Mouse (Mus musculus) liver, embryonic 14.5 days (tissue): ENCODE measurements at regions not wholly inside any gene's neighbourhood (a gene's known extent, or its start where the extent isn't known, plus 50 kb on each side); places are given as distances from the start of the nearest gene placed in this dataset.

Experiments used
- ATAC-seq: fragments of 200-750 bp; cut with Nextera tagmentation; 2 replicates; pipeline ENCODE4 v1.8.0; 2017; ENCODE audit warnings: moderate number of reproducible peaks, mild to moderate bottlenecking, moderate library complexity; ENCODE audit not compliant: insufficient read depth
- DNase-seq, 3 experiments: peaks; one replicate each; pipeline ENCODE4 v3.0.0-alpha.2; 2012 to 2013; ENCODE audit warnings: low read depth in 3 of 3, low spot score in 3 of 3
- H3K27ac ChIP-seq: fragments of 300-500 bp; sonication (generic); 2 replicates; pipeline ENCODE4 v1.5.1; 2014; ENCODE audit warnings: moderate library complexity, mild to moderate bottlenecking, control low read depth, inconsistent platforms
- H3K27me3 ChIP-seq: fragments of 300-500 bp; sonication (generic); 2 replicates; pipeline ENCODE4 v1.6.1; 2014; ENCODE audit warnings: mild to moderate bottlenecking, low read length, moderate library complexity; ENCODE audit not compliant: control insufficient read depth, insufficient read depth
- H3K36me3 ChIP-seq: fragments of 300-500 bp; sonication (generic); replicated peaks from 2 replicates; pipeline ENCODE4 v1.6.1; 2014; ENCODE audit warnings: low read depth; ENCODE audit not compliant: control insufficient read depth, insufficient read depth
- H3K4me1 ChIP-seq, 2 experiments: fragments of 200-500 bp in 1 of 2; fragments of 300-500 bp in 1 of 2; sonication (generic) in 1 of 2; replicated peaks; 2 replicates each; pipeline ENCODE4 v1.6.1; 2012 to 2014; ENCODE audit warnings: antibody characterized with exemption in 1 of 2, inconsistent platforms in 1 of 2, low read length in 1 of 2; ENCODE audit not compliant: control insufficient read depth in 2 of 2, insufficient read depth in 2 of 2
- H3K4me2 ChIP-seq: fragments of 300-500 bp; sonication (generic); 2 replicates; pipeline ENCODE4 v1.6.1; 2014; ENCODE audit warnings: low read depth, mild to moderate bottlenecking, control low read depth, moderate library complexity
- H3K4me3 ChIP-seq, 2 experiments: fragments of 200-500 bp in 1 of 2; fragments of 300-500 bp in 1 of 2; sonication (generic) in 1 of 2; 2 replicates each; pipeline ENCODE4 v1.5.1; 2012 to 2014; ENCODE audit warnings: low read depth in 2 of 2, low read length in 2 of 2, mild to moderate bottlenecking in 2 of 2, control low read depth in 1 of 2, inconsistent platforms in 1 of 2, moderate library complexity in 1 of 2; ENCODE audit not compliant: insufficient read depth in 1 of 2
- H3K9ac ChIP-seq: fragments of 300-500 bp; sonication (generic); replicated peaks from 2 replicates; pipeline ENCODE4 v1.6.1; 2014; ENCODE audit warnings: mild to moderate bottlenecking, control low read depth, moderate library complexity
- H3K9me3 ChIP-seq: fragments of 300-500 bp; sonication (generic); 2 replicates; pipeline ENCODE4 v1.6.1; 2016; ENCODE audit warnings: low read length, mixed read lengths; ENCODE audit not compliant: control insufficient read depth
- CTCF ChIP-seq: IDR thresholded peaks from 2 replicates; pipeline ENCODE4 v1.5.1; 2016; ENCODE audit warnings: antibody characterized with exemption, low read depth, control low read depth
- EP300 ChIP-seq: IDR thresholded peaks from 2 replicates; pipeline ENCODE4 v1.6.1; 2016; ENCODE audit warnings: antibody characterized with exemption, low read depth
- WGBS: fragments of 180-500 bp; shearing (Covaris S2); extraction: QIAGEN DNeasy Blood & Tissue Kit; methylation state at CpG from one replicate; pipeline ENCODE4 v1.1.7; 2014; ENCODE audit not compliant: insufficient replicate concordance; 5-methylcytosine and 5-hydroxymethylcytosine counted together

DNA sequence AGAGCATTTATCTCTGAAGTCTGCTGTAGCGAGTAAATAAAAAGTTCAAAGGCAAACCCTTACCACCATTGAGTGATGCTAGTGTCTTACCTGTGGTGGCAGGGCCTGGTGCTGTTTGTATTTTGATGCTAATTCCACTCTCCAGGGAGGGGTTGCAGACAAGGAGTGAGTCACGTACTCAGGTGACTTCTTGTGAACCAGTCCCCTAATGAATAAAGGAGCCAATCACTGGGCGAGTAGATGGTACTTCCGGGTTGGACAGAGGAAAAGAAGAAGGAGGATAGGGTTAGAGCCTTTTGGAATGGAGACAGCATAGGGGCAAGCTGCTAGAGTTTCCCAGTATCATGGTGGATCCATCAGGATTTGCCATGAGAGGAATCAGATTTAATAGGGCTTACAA is 370.5 kb downstream of the Adam3 start:
- no peak overlapping the region for H3K27ac ChIP-seq
- no peaks in the 10 kb centered on the region for H3K9me3 ChIP-seq
- ATAC-seq = no peak
- H3K4me1 ChIP-seq = no peaks in the 10 kb centered on the region
- no peak overlapping the region for H3K9ac ChIP-seq
- H3K27me3 ChIP-seq = no peaks in the 10 kb centered on the region
- H3K4me2 ChIP-seq = no peak overlapping the region
- no peak for DNase-seq
- WGBS = 56% methylated on average over 4 of the region's 4 CpGs
- H3K36me3 ChIP-seq = no peaks in the 10 kb centered on the region
- TF ChIP-seq CTCF (no peak), EP300 (no peak)
- H3K4me3 ChIP-seq = no peak overlapping the region

- H3K4me3 ChIP-seq = no peak overlapping the region
- 68% methylated on average over 7 of the region's 7 CpGs for WGBS
- TF ChIP-seq EP300 (no peak), CTCF (no peak)
- no peaks in the 10 kb centered on the region for H3K9me3 ChIP-seq
- H3K36me3 ChIP-seq = no peaks in the 10 kb centered on the region
- H3K27me3 ChIP-seq = no peaks in the 10 kb centered on the region
- DNase-seq = no peak
- H3K4me1 ChIP-seq = no peaks in the 10 kb centered on the region
- H3K27ac ChIP-seq = no peak overlapping the region
- no peak for ATAC-seq
- H3K9ac ChIP-seq = no peak overlapping the region
- H3K4me2 ChIP-seq = no peak overlapping the region
Measured at GRCm38 (mm10) chr8:24353842-24354241, 371.8 kb downstream of the Adam3 start.

GRCm38 (mm10) chr8:24352322-24352721 is 373.3 kb downstream of the Adam3 start:
- Histone ChIP-seq H3K4me3 (no peak overlapping the region), H3K27me3 (no peaks in the 10 kb centered on the region), H3K27ac (no peak overlapping the region), H3K9ac (no peak overlapping the region), H3K4me2 (no peak overlapping the region), H3K4me1 (no peaks in the 10 kb centered on the region), H3K36me3 (no peaks in the 10 kb centered on the region), H3K9me3 (no peaks in the 10 kb centered on the region)
- DNase-seq = no peak
- 50% methylated on average over 9 of the region's 9 CpGs for WGBS
- no peak for TF ChIP-seq CTCF
- TF ChIP-seq EP300 = no peak
- no peak for ATAC-seq

- TF ChIP-seq CTCF = no peak
- no peak for TF ChIP-seq EP300
- Histone ChIP-seq H3K36me3 (no peaks in the 10 kb centered on the region), H3K4me3 (no peak overlapping the region), H3K27me3 (no peaks in the 10 kb centered on the region), H3K9me3 (no peaks in the 10 kb centered on the region), H3K4me2 (no peak overlapping the region), H3K27ac (no peak overlapping the region), H3K4me1 (no peaks in the 10 kb centered on the region), H3K9ac (no peak overlapping the region)
- 7% methylated on average over 6 of the region's 6 CpGs for WGBS
- ATAC-seq (no peak), DNase-seq (no peak)
Measured at GRCm38 (mm10) chr8:24351760-24352159, 373.9 kb downstream of the Adam3 start.

GRCm38 (mm10) chr8:24346390-24347113 is 379.1 kb downstream of the Adam3 start:
- no peak overlapping the region for H3K4me3 ChIP-seq
- no peak for ATAC-seq
- H3K9ac ChIP-seq = no peak overlapping the region
- no peaks in the 10 kb centered on the region for H3K9me3 ChIP-seq
- 45% methylated on average over 6 of the region's 6 CpGs for WGBS
- H3K27ac ChIP-seq = no peak overlapping the region
- no peaks in the 10 kb centered on the region for H3K36me3 ChIP-seq
- TF ChIP-seq EP300 (no peak), CTCF (no peak)
- DNase-seq = no peak
- H3K4me1 ChIP-seq = no peaks in the 10 kb centered on the region
- H3K4me2 ChIP-seq = no peak overlapping the region
- no peaks in the 10 kb centered on the region for H3K27me3 ChIP-seq
